Mouse (Mus musculus) granulocyte monocyte progenitor cell, adult 5-6 weeks (primary cell): ENCODE data around the gene Adra1b. TPM values are rescaled to one million over a fixed set of nuclear protein-coding genes. Genes with fewer than 3 reads are reported as not detected.
A peak's percentile ranks its signal among the peaks of the same experiment; 100 is the strongest.

Experiments used
- ATAC-seq: replicated peaks from 2 replicates; pipeline ENCODE4 v1.8.0; 2016; ENCODE audit warnings: mild to moderate bottlenecking, moderate TSS enrichment, inconsistent platforms; ENCODE audit not compliant: poor library complexity, severe bottlenecking
- total RNA-seq, 2 experiments: library from RNA; stranded (forward) in 1 of 2; stranded (reverse) in 1 of 2; fragments of 200-712, 200-1000 nt in 1 of 2; fragments of >200 nt in 1 of 2; fragmentation: Nextera tagmentation in 1 of 2; gene quantifications; 2 replicates each; pipeline ENCODE4 v1.2.3; 2014 to 2017

Gene Adra1b
- total RNA-seq, 2 experiments from 2014 or later: not detected

GRCm38 (mm10) chr11:43826769-43827168 lies 74.2 kb downstream of the Adra1b start:
- no peak for ATAC-seq

DNA sequence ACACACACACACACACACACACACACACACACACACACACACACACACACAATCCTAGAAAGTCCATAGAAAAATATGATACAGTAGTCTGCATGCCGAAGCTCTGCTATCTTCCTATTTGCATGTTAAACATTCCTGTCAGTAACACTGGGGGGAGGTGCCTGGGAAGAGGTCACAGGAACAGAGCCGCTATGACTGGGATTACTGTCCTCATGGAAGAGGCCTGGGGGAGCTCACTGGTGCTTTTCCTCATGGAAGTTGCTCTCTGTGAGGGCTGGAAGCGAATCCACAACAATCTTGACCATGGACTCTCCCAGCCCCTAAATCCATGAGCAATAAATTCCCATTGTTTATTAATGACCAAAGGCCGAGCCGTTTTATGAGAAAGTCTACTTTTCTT lies 77.7 kb downstream of the Adra1b start:
- no peak for ATAC-seq

GRCm38 (mm10) chr11:43820552-43821460 lies 80.2 kb downstream of the Adra1b start:
- ATAC-seq: no peak

- no peak for ATAC-seq
Measured at GRCm38 (mm10) chr11:43817368-43817923, 83.6 kb downstream of the Adra1b start.

GRCm38 (mm10) chr11:43812535-43812934 lies 88.5 kb downstream of the Adra1b start:
- no peak for ATAC-seq

GRCm38 (mm10) chr11:43807732-43808131 lies 93.3 kb downstream of the Adra1b start:
- no peak for ATAC-seq

- ATAC-seq: no peak
Measured at GRCm38 (mm10) chr11:43795992-43796391, 105.0 kb downstream of the Adra1b start.

GRCm38 (mm10) chr11:43790446-43790845 lies 110.6 kb downstream of the Adra1b start:
- no peak for ATAC-seq

DNA sequence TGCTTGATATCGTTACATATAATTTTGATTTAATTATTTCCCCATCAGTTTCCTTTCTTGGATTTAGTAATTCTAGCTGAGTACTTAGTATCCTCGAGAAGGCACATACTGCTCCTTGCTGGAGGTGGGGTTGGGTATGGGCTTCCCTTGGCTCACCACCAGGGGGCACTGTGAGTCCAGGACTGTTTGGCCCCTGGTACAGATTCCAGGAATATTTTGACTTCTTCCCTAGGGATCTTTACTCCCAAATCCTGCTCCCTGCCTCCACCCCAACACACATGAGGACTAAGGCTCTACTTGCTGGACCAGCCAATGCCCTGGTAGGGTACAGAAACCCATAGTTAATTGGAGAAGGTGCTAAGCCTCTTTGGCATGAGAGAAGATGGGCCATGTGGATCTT lies 117.2 kb downstream of the Adra1b start:
- ATAC-seq: peak; percentile 74

- ATAC-seq: no peak
Measured at GRCm38 (mm10) chr11:43783106-43783505, 117.9 kb downstream of the Adra1b start.

DNA sequence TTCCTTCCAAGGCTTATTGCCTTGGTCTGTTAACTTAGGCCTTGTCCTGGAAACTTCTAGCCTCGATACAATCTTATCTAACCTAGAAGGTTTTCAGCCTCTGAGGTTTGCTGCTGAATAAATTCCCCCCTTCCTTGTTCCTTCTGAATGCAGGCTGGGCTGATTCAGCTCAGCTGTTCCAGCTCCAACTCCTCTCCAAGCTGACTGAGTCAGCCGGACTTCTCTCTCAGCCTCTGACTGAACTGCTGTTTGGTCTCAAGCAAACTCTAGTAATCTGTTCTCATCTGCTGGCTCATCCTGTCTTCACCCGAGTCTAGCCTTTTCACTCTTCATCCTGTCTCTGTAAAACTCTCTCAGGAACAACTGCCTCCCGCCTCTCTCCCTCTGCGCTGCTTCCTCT lies 121.5 kb downstream of the Adra1b start:
- ATAC-seq: no peak

DNA sequence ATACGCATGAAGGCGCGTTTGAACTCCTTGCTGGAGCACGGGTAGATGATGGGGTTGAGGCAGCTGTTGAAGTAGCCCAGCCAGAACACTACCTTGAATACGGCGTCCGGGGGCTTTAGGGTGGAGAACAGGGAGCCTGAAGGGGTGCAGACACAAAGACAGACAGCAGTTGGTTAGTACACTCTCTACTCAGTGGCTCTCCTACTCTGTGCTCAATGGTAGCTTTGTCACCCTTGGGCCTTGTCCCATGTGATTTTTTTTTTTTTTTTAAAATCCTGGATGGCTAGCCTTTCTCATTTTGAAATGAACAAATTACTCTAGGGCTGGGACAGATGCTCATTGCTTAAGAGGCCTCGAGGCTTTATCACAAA lies 124.7 kb downstream of the Adra1b start:
- no peak for ATAC-seq

GRCm38 (mm10) chr11:43775469-43776323 lies 125.3 kb downstream of the Adra1b start:
- ATAC-seq: peak; percentile 73

- ATAC-seq: no peak
Measured at GRCm38 (mm10) chr11:43773725-43774124, 127.3 kb downstream of the Adra1b start.

DNA sequence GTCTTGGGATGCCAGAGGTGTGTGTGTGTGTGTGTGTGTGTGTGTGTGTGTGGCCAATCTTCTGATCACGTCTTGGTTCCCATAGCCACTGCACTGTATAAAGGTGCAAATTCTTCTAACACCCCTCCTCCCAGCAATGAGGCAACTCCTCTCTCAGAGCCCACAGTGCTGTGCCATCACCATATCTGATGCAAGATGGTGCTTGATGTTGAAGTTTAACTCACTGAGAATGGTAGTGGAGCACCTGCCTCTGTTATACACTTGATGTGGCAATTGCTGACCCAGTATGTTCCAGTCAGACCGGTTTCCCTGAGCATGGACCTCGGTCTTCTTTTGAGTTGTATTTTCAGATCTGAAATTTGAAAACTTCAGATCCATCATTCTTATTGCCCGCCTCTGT lies 130.9 kb downstream of the Adra1b start:
- no peak for ATAC-seq

GRCm38 (mm10) chr11:43767749-43768148 lies 133.3 kb downstream of the Adra1b start:
- no peak for ATAC-seq

GRCm38 (mm10) chr11:43766922-43767648 lies 133.9 kb downstream of the Adra1b start:
- peak; percentile 94 for ATAC-seq

- no peak for ATAC-seq
Measured at GRCm38 (mm10) chr11:43758436-43758835, 142.6 kb downstream of the Adra1b start.

GRCm38 (mm10) chr11:43755411-43755810 lies 145.6 kb downstream of the Adra1b start:
- ATAC-seq: peak; percentile 55

DNA sequence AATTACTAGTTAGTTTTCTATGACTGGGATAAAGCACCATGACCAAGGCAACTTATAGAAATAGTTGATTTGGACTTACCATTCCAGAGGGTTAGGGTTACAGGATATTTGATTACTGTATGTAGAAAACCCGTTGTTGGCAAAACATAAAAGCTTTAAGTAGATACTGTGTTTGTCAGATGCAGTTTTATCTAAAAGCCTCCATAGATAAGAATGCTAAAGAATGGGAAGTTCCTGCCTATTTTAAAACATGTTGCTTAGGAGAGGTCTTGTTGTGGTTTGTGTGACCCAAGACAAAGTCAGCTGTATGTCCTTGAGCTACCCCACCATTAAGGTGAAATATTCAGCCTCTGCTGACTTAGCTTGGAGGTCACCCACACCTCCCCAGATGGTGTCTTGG lies 146.4 kb downstream of the Adra1b start:
- no peak for ATAC-seq
